Comparison of ENCODE assay signal across 8 mouse cellular contexts in the genomic region with DNA sequence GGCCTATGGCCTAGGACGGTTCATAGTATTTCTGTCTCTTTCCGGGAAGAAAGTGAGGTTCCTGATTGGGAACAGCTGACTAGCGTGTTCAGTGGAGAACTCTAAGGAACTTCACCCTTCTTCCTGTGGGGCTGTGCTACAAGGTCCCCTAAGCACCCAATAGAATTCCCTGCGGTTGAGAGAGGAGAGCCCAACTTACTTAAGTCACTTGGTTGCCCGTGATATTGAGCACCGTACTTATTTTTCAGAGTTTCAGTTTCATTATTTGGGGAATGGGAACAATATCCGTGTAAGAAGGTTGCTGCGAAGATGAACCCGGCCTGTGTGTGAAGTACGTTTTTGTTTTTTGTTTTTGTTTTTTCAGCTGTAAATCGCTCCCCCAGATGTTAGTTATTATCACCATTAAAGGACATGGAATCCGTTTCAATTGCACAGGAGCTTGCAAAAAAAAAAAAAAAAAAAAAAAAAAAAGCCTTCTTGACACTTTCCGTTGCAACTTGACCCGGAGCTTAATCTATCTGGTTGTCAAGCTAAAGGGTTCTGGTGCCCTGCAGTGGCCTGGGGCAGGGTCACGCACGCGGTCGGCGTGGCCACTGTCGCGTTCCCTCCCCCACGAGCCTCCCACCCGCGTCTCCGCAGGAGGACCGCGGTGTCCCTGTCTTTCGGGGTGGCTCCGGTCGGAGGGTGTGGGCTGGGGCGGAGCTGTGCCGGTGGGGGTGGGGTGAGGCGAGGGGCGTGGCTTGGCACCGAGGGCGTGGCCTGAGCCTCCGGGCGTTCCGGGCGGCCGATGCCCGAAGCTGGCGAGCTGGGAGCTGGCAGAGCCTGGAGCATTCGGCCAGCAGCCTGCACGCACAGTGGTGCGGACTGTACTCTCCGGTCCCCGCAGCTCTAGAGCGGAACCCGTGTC. TPM values are rescaled to one million over a fixed set of nuclear protein-coding genes. Genes with fewer than 3 reads are reported as not detected.
DNase-seq lines count a peak whose midpoint lies in the region; ATAC-seq lines count a peak whose summit lies in the region.

TSS of gene Aff1 (plus strand) at position 751 of the 907 bp plus-strand sequence.

- 3% methylated on average over 50 of the region's 50 CpGs for WGBS in lung, embryonic 16.5 days

- peaks cover 7% of the 10 kb centered on the region; the same call in 1 of the 2 replicates for H3K4me1 ChIP-seq in lung, embryonic 16.5 days (replicated peaks; ENCODE audit: control insufficient read depth, insufficient read depth, low read length)

- H3K4me3 ChIP-seq in lung, embryonic 16.5 days (ENCODE audit: low read length): peak within 1 kb of the TSS; percentile 76

- H3K4me2 ChIP-seq in lung, embryonic 16.5 days (ENCODE audit: low read depth, low read length): peak within 1 kb of the TSS; percentile 100

- DNase-seq in MEL-GATA-1-ER (ENCODE audit: extremely low read depth, low read depth): peak; percentile 74
- peak; percentile 49 for DNase-seq in cerebellum, adult 8-10 months
- peak; percentile 63 for DNase-seq in forelimb bud, embryonic 11.5 days (ENCODE audit: low read depth, low spot score)
- peak; percentile 94 for DNase-seq in heart, postnatal 4 days
- DNase-seq in layer of hippocampus, adult 9-10 months (ENCODE audit: low spot score): peak; percentile 32
- peak; percentile 90 for DNase-seq in ovary, adult 18-20 months (ENCODE audit: low spot score)
- DNase-seq in thymus, postnatal 0 days (ENCODE audit: low spot score): peak; percentile 89

- peaks cover 12% of the 10 kb centered on the region for H3K27me3 ChIP-seq in lung, embryonic 16.5 days (ENCODE audit: control insufficient read depth, insufficient read depth, low read depth, low read length)

- H3K9me3 ChIP-seq in lung, embryonic 16.5 days (ENCODE audit: control insufficient read depth, low read length): no peaks in the 10 kb centered on the region

- ATAC-seq in lung, embryonic 16.5 days (ENCODE audit: low read depth): peak; percentile 96

- no peaks in the 10 kb centered on the region for H3K36me3 ChIP-seq in lung, embryonic 16.5 days (ENCODE audit: control insufficient read depth, insufficient read depth, low read length)

- H3K9ac ChIP-seq in lung, embryonic 16.5 days (ENCODE audit: low read length): peak within 1 kb of the TSS; percentile 74

- peak within 1 kb of the TSS; percentile 33; the same call in 1 of the 2 replicates for H3K27ac ChIP-seq in lung, embryonic 16.5 days (ENCODE audit: low read length)

RNA-seq across cellular contexts. Expression of gene Aff1, which starts in this region (rescaled TPM):
- 10 to 100 TPM; 38.3 to 39.9 TPM for total RNA-seq in heart, postnatal 4 days (2021)
- polyA plus RNA-seq in lung, embryonic 16.5 days (2015; fragmentation: Nextera tagmentation; extraction: Ambion mirVana): 8.3 and 8.4 TPM in 2 replicates
- polyA plus RNA-seq in thymus, postnatal 0 days (2015; fragmentation: Nextera tagmentation; extraction: Ambion mirVana): 18.9 and 21.9 TPM in 2 replicates

Comparison
In these comparisons a context has a peak if more than half of its experiments do, and no peak if none do; other contexts are left out.
1. Peak in every context shown above with its lines: DNase-seq, ATAC-seq, H3K4me3 ChIP-seq and H3K27ac ChIP-seq.
2. DNase-seq: peak in every context shown above with its lines; median percentile 94 in heart, postnatal 4 days; 90 in ovary, adult 18-20 months; 89 in thymus, postnatal 0 days; 74 in MEL-GATA-1-ER; 63 in forelimb bud, embryonic 11.5 days; 49 in cerebellum, adult 8-10 months; 32 in layer of hippocampus, adult 9-10 months.